Mouse (Mus musculus): ENCODE measurements around the gene Sept1. TPM values are rescaled to one million over a fixed set of nuclear protein-coding genes. Genes with fewer than 3 reads are reported as not detected.
"Not testable (repeated sequence)": the region's sequence is repeated elsewhere in the genome, so short reads cannot be mapped to it uniquely, and the experiment has no call there.

The Sept1 gene
- polyA plus RNA-seq, 1 experiment from 2014 or later = 16.0 TPM

- 90% methylated on average over 8 of the region's 8 CpGs for WGBS
- not testable (repeated sequence) for H3K4me3 ChIP-seq (replicated peaks); H3K36me3 ChIP-seq; H3K9me3 ChIP-seq; ATAC-seq; H3K4me2 ChIP-seq (replicated peaks); H3K27me3 ChIP-seq (replicated peaks); H3K27ac ChIP-seq; H3K9ac ChIP-seq
- peaks cover 19% of the 10 kb centered on the region for H3K4me1 ChIP-seq (replicated peaks)
Measured at GRCm38 (mm10) chr7:127250511-127250910, 17.6 kb upstream of the Sept1 start.

GRCm38 (mm10) chr7:127244658-127245510, 12.0 kb upstream of the Sept1 start:
- Histone ChIP-seq H3K4me1 (replicated peaks) (peaks cover 14% of the 10 kb centered on the region), H3K9me3 (no peaks in the 10 kb centered on the region), H3K27ac (peak overlapping the region; percentile 96), H3K9ac (peak overlapping the region; percentile 93), H3K36me3 (peaks cover 5% of the 10 kb centered on the region; the same call in 1 of the 2 replicates), H3K4me3 (replicated peaks) (peak overlapping the region; percentile 91), H3K27me3 (replicated peaks) (no peaks in the 10 kb centered on the region), H3K4me2 (replicated peaks) (peak overlapping the region; percentile 89)
- ATAC-seq = peak; percentile 76
- WGBS = 9% methylated on average over 32 of the region's 33 CpGs

- peak within 1 kb of the TSS; percentile 93 for H3K9ac ChIP-seq
- peak within 1 kb of the TSS; percentile 89 for H3K4me2 ChIP-seq (replicated peaks)
- H3K27ac ChIP-seq = peak within 1 kb of the TSS; percentile 96
- no peaks in the 10 kb centered on the region for H3K36me3 ChIP-seq
- ATAC-seq = peak; percentile 98
- H3K27me3 ChIP-seq (replicated peaks) = no peaks in the 10 kb centered on the region
- H3K4me1 ChIP-seq (replicated peaks) = peaks cover 14% of the 10 kb centered on the region
- no peaks in the 10 kb centered on the region for H3K9me3 ChIP-seq
- H3K4me3 ChIP-seq (replicated peaks) = peak within 1 kb of the TSS; percentile 91
- under 1% methylated on average over 56 of the region's 56 CpGs for WGBS
Measured at GRCm38 (mm10) chr7:127243870-127244657, 11.1 kb upstream of the Sept1 start, which contains the start of gene Zfp771. Gene Zfp771 (plus strand): TSS chr7:127244274.

- H3K27me3 ChIP-seq (replicated peaks) = no peaks in the 10 kb centered on the region
- peak overlapping the region; percentile 89 for H3K4me2 ChIP-seq (replicated peaks)
- H3K4me3 ChIP-seq (replicated peaks) = 0 out of 2 replicates have a peak overlapping the region, but pooled peaks have one; percentile 91
- peak overlapping the region; percentile 93 for H3K9ac ChIP-seq
- WGBS = 37% methylated on average over 2 of the region's 2 CpGs
- peak overlapping the region; percentile 96 for H3K27ac ChIP-seq
- H3K4me1 ChIP-seq (replicated peaks) = peaks cover 14% of the 10 kb centered on the region
- no peak for ATAC-seq
- no peaks in the 10 kb centered on the region for H3K36me3 ChIP-seq
- H3K9me3 ChIP-seq = no peaks in the 10 kb centered on the region
Measured at GRCm38 (mm10) chr7:127243361-127243867, 10.5 kb upstream of the Sept1 start.

GRCm38 (mm10) chr7:127234777-127235176, 1.8 kb upstream of the Sept1 start:
- Histone ChIP-seq H3K9ac (no peak overlapping the region), H3K36me3 (peaks cover 23% of the 10 kb centered on the region), H3K27me3 (replicated peaks) (no peaks in the 10 kb centered on the region), H3K27ac (no peak overlapping the region), H3K4me2 (replicated peaks) (no peak overlapping the region; the same call in 1 of the 2 replicates), H3K4me1 (replicated peaks) (peaks cover 18% of the 10 kb centered on the region), H3K4me3 (replicated peaks) (no peak overlapping the region), H3K9me3 (no peaks in the 10 kb centered on the region)
- WGBS = 90% methylated on average over 2 of the region's 2 CpGs
- ATAC-seq = no peak

GRCm38 (mm10) chr7:127233765-127234164, 835 bp upstream of the Sept1 start:
- Histone ChIP-seq H3K9ac (peak overlapping the region; percentile 99), H3K9me3 (no peaks in the 10 kb centered on the region), H3K27me3 (replicated peaks) (no peaks in the 10 kb centered on the region), H3K4me2 (replicated peaks) (peak overlapping the region; percentile 56), H3K36me3 (peaks cover 23% of the 10 kb centered on the region), H3K4me3 (replicated peaks) (peak overlapping the region; percentile 98), H3K27ac (peak overlapping the region; percentile 99), H3K4me1 (replicated peaks) (peaks cover 18% of the 10 kb centered on the region)
- no peak for ATAC-seq
- 1% methylated on average over 9 of the region's 9 CpGs for WGBS

GRCm38 (mm10) chr7:127233368-127233749, 429 bp upstream of the Sept1 start:
- Histone ChIP-seq H3K9ac (peak overlapping the region; percentile 99), H3K27me3 (replicated peaks) (no peaks in the 10 kb centered on the region), H3K4me2 (replicated peaks) (peak overlapping the region; percentile 56), H3K27ac (peak overlapping the region; percentile 99), H3K9me3 (no peaks in the 10 kb centered on the region), H3K4me1 (replicated peaks) (peaks cover 18% of the 10 kb centered on the region), H3K4me3 (replicated peaks) (peak overlapping the region; percentile 98), H3K36me3 (peaks cover 23% of the 10 kb centered on the region)
- ATAC-seq = peak; percentile 34
- WGBS = 0% methylated on average over 27 of the region's 27 CpGs

GRCm38 (mm10) chr7:127231826-127232621, 906 bp downstream of the Sept1 start:
- peaks cover 18% of the 10 kb centered on the region for H3K4me1 ChIP-seq (replicated peaks)
- H3K27ac ChIP-seq = peak overlapping the region; percentile 99
- peak overlapping the region; percentile 56 for H3K4me2 ChIP-seq (replicated peaks)
- 4% methylated on average over 20 of the region's 20 CpGs for WGBS
- peaks cover 18% of the 10 kb centered on the region for H3K36me3 ChIP-seq
- peak overlapping the region; percentile 98 for H3K4me3 ChIP-seq (replicated peaks)
- H3K9me3 ChIP-seq = no peaks in the 10 kb centered on the region
- ATAC-seq = no peak
- peak overlapping the region; percentile 99 for H3K9ac ChIP-seq
- no peaks in the 10 kb centered on the region for H3K27me3 ChIP-seq (replicated peaks)

GRCm38 (mm10) chr7:127231376-127231775, 1.6 kb downstream of the Sept1 start:
- no peak for ATAC-seq
- H3K36me3 ChIP-seq = peaks cover 12% of the 10 kb centered on the region
- peak overlapping the region; percentile 98 for H3K4me3 ChIP-seq (replicated peaks)
- peak overlapping the region; percentile 99; the same call in 1 of the 2 replicates for H3K9ac ChIP-seq
- peaks cover 18% of the 10 kb centered on the region for H3K4me1 ChIP-seq (replicated peaks)
- 52% methylated on average over 3 of the region's 3 CpGs for WGBS
- no peaks in the 10 kb centered on the region for H3K9me3 ChIP-seq
- peak overlapping the region; percentile 56 for H3K4me2 ChIP-seq (replicated peaks)
- H3K27me3 ChIP-seq (replicated peaks) = no peaks in the 10 kb centered on the region
- peak overlapping the region; percentile 6; the same call in 1 of the 2 replicates for H3K27ac ChIP-seq

- H3K27me3 ChIP-seq (replicated peaks) = no peaks in the 10 kb centered on the region
- no peak for ATAC-seq
- H3K4me3 ChIP-seq (replicated peaks) = no peak overlapping the region
- 68% methylated on average over 4 of the region's 4 CpGs for WGBS
- H3K9me3 ChIP-seq = no peaks in the 10 kb centered on the region
- no peak overlapping the region for H3K9ac ChIP-seq
- no peak overlapping the region for H3K4me2 ChIP-seq (replicated peaks)
- no peaks in the 10 kb centered on the region for H3K36me3 ChIP-seq
- no peak overlapping the region for H3K27ac ChIP-seq
- H3K4me1 ChIP-seq (replicated peaks) = peaks cover 12% of the 10 kb centered on the region
Measured at GRCm38 (mm10) chr7:127228615-127229303, 4.2 kb downstream of the Sept1 start.
